Mouse (Mus musculus) ES-CJ7 (cell line): ENCODE measurements at regions not wholly inside any gene's neighbourhood (a gene's known extent, or its start where the extent isn't known, plus 50 kb on each side); places are given as distances from the start of the nearest gene placed in this dataset.

ENCODE experiments used
- DNase-seq: peaks from one replicate; pipeline ENCODE4 v3.0.0; 2011; ENCODE audit warnings: low read depth, low spot score

GRCm38 (mm10) chr5:119214937-119215336 is 455.5 kb upstream of the Tbx3 start:
- peak; percentile 78 for DNase-seq

GRCm38 (mm10) chr5:119215364-119215763 is 455.1 kb upstream of the Tbx3 start:
- no peak for DNase-seq

- no peak for DNase-seq
Observed at GRCm38 (mm10) chr5:119216146-119216545, 454.3 kb upstream of the Tbx3 start.

- no peak for DNase-seq
Observed at GRCm38 (mm10) chr5:119217077-119217476, 453.4 kb upstream of the Tbx3 start.

GRCm38 (mm10) chr5:119228691-119229090 is 441.8 kb upstream of the Tbx3 start:
- DNase-seq, result no peak

GRCm38 (mm10) chr5:119232941-119233340 is 437.5 kb upstream of the Tbx3 start:
- no peak for DNase-seq

GRCm38 (mm10) chr5:119235884-119236283 is 434.6 kb upstream of the Tbx3 start:
- no peak for DNase-seq

- DNase-seq, result no peak
Observed at GRCm38 (mm10) chr5:119246824-119247223, 423.6 kb upstream of the Tbx3 start.

- no peak for DNase-seq
Observed at GRCm38 (mm10) chr5:119248626-119249025, 421.8 kb upstream of the Tbx3 start.

GRCm38 (mm10) chr5:119249124-119249718 is 421.2 kb upstream of the Tbx3 start:
- no peak for DNase-seq

- DNase-seq, result no peak
Observed at GRCm38 (mm10) chr5:119251311-119252047, 419.0 kb upstream of the Tbx3 start.

- no peak for DNase-seq
Observed at GRCm38 (mm10) chr5:119257374-119258120, 412.9 kb upstream of the Tbx3 start.

GRCm38 (mm10) chr5:119258831-119259230 is 411.6 kb upstream of the Tbx3 start:
- no peak for DNase-seq

- DNase-seq, result no peak
Observed at GRCm38 (mm10) chr5:119265149-119265890, 405.1 kb upstream of the Tbx3 start.

- no peak for DNase-seq
Observed at GRCm38 (mm10) chr5:119271234-119271852, 399.1 kb upstream of the Tbx3 start.

- DNase-seq, result no peak
Observed at GRCm38 (mm10) chr5:119273203-119273602, 397.3 kb upstream of the Tbx3 start.

- no peak for DNase-seq
Observed at GRCm38 (mm10) chr5:119273615-119274014, 396.9 kb upstream of the Tbx3 start.

- DNase-seq, result no peak
Observed at GRCm38 (mm10) chr5:119274817-119275494, 395.5 kb upstream of the Tbx3 start.

GRCm38 (mm10) chr5:119280146-119280545 is 390.3 kb upstream of the Tbx3 start:
- DNase-seq, result no peak

- DNase-seq, result no peak
Observed at GRCm38 (mm10) chr5:119289808-119290207, 380.7 kb upstream of the Tbx3 start.

- DNase-seq, result no peak
Observed at GRCm38 (mm10) chr5:119292323-119292722, 378.1 kb upstream of the Tbx3 start.
